Mouse (Mus musculus) G1E (cell line): Measurements from ENCODE around the gene Prap1.

ENCODE experiments used
- CTCF ChIP-seq: IDR thresholded peaks from 2 replicates; pipeline ENCODE4 v1.5.1; 2012; ENCODE audit warnings: low read depth, low read length, inconsistent platforms, mixed read lengths
- GATA1 ChIP-seq: IDR thresholded peaks from 2 replicates; pipeline ENCODE4 v1.6.1; 2012; ENCODE audit warnings: borderline replicate concordance, low read length, inconsistent platforms, mixed read lengths
- GATA2 ChIP-seq: IDR thresholded peaks from 2 replicates; pipeline ENCODE4 v1.6.1; 2012; ENCODE audit warnings: low read depth, low read length, inconsistent platforms, borderline replicate concordance
- POLR2AphosphoS5 ChIP-seq: IDR thresholded peaks from 2 replicates; pipeline ENCODE4 v1.6.1; 2012; ENCODE audit warnings: low read depth, low read length, inconsistent platforms; ENCODE audit not compliant: insufficient replicate concordance
- TAL1 ChIP-seq: conservative IDR thresholded peaks from 2 replicates; pipeline ENCODE4 v1.6.1; 2012; ENCODE audit warnings: low read depth, low read length, inconsistent platforms, mixed read lengths

DNA sequence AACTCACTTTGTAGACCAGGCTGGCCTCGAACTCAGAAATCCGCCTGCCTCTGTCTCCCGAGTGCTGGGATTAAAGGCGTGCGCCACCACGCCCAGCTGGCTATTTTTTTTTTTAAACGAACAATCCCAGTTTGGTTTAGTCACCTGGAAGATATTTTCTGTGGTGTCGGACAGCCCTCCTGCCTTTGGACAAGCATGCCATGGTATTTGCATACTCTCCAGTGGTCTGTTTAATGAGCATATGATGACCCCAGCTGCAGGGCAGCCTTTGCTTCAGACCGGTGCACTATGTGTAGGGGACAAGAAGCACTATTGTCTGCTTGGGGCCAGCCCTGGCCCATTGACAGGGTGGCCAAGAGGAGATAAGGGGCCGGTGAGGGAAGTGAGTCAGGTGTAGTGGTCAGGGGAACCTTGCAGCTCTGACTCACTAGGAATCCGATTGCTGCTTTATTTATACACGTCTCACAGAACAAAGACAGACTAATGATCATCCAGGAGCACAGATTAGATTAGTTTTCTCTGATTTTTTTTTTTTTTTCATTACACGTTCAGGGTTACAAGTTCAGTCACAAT lies 28.2 kb downstream of the Prap1 start:
- TF ChIP-seq GATA1 = no peak
- no peak for TF ChIP-seq CTCF
- TF ChIP-seq POLR2AphosphoS5 = no peak
- TF ChIP-seq TAL1 = no peak
- no peak for TF ChIP-seq GATA2
